Mouse (Mus musculus) gastrocnemius, postnatal 10 days (tissue): ENCODE data around the gene Hist1h4f. TPM values are rescaled to one million over a fixed set of nuclear protein-coding genes. Genes with fewer than 3 reads are reported as not detected.
"Not testable (repeated sequence)": the region's sequence is repeated elsewhere in the genome, so short reads cannot be mapped to it uniquely, and the experiment has no call there.

Experiments
- DNase-seq: peaks from one replicate; pipeline ENCODE4 v3.0.0; 2021; ENCODE audit warnings: mixed read lengths
- long read RNA-seq, 2 experiments: library from polyadenylated mRNA; stranded (forward); transcript quantifications; one replicate each; pipeline ENCODE4 v2.0.0; 2021
- total RNA-seq, 2 experiments: library from RNA; stranded (reverse); gene quantifications; 2 replicates each; pipeline ENCODE4 v1.2.3; 2021

The Hist1h4f gene
- 100 to 1,000 TPM; 285 to 328 TPM for total RNA-seq
- long read RNA-seq, experiment 1: 0 reads
- long read RNA-seq, experiment 2: 0 reads

- peak; percentile 55 for DNase-seq
These were observed at the start of gene Hist1h4f for GRCm38 (mm10) chr13:23551146-23551834. Hist1h4f (minus strand) TSS chr13:23551648.

- DNase-seq: peak; percentile 83
These were observed 46.5 kb upstream of the Hist1h4f start for GRCm38 (mm10) chr13:23597957-23598356.

GRCm38 (mm10) chr13:23595622-23596372 lies 44.3 kb upstream of the Hist1h4f start:
- DNase-seq: no peak

- no peak for DNase-seq
These were observed 43.7 kb upstream of the Hist1h4f start for GRCm38 (mm10) chr13:23595185-23595584.

GRCm38 (mm10) chr13:23593051-23593770 lies 41.8 kb upstream of the Hist1h4f start:
- no peak for DNase-seq

GRCm38 (mm10) chr13:23592614-23593013 lies 41.2 kb upstream of the Hist1h4f start:
- no peak for DNase-seq

GRCm38 (mm10) chr13:23591886-23592285 lies 40.4 kb upstream of the Hist1h4f start:
- not testable (repeated sequence) for DNase-seq

GRCm38 (mm10) chr13:23591206-23591605 lies 39.8 kb upstream of the Hist1h4f start:
- no peak for DNase-seq

GRCm38 (mm10) chr13:23586940-23587225 lies 35.4 kb upstream of the Hist1h4f start:
- DNase-seq: no peak

- no peak for DNase-seq
These were observed 34.9 kb upstream of the Hist1h4f start for GRCm38 (mm10) chr13:23586099-23586939.

GRCm38 (mm10) chr13:23585442-23586098 lies 34.1 kb upstream of the Hist1h4f start:
- peak; percentile 48 for DNase-seq

- peak; percentile 66 for DNase-seq
These were observed 33.6 kb upstream of the Hist1h4f start for GRCm38 (mm10) chr13:23585029-23585441.

- no peak for DNase-seq
These were observed 32.9 kb upstream of the Hist1h4f start for GRCm38 (mm10) chr13:23584331-23584730.

GRCm38 (mm10) chr13:23583387-23584068 lies 32.1 kb upstream of the Hist1h4f start:
- DNase-seq: no peak

GRCm38 (mm10) chr13:23582219-23583056 lies 31.0 kb upstream of the Hist1h4f start:
- DNase-seq: no peak

GRCm38 (mm10) chr13:23581408-23582218 lies 30.2 kb upstream of the Hist1h4f start, which contains the start of gene Hist1h4d:
Hist1h4d (plus strand) TSS chr13:23581598.
- DNase-seq: peak; percentile 81

- DNase-seq: no peak
These were observed 26.4 kb upstream of the Hist1h4f start for GRCm38 (mm10) chr13:23577835-23578234.

- DNase-seq: no peak
These were observed 25.6 kb upstream of the Hist1h4f start for GRCm38 (mm10) chr13:23576906-23577639.
